Mouse (Mus musculus): ENCODE results near the gene Sorcs3.

DNA sequence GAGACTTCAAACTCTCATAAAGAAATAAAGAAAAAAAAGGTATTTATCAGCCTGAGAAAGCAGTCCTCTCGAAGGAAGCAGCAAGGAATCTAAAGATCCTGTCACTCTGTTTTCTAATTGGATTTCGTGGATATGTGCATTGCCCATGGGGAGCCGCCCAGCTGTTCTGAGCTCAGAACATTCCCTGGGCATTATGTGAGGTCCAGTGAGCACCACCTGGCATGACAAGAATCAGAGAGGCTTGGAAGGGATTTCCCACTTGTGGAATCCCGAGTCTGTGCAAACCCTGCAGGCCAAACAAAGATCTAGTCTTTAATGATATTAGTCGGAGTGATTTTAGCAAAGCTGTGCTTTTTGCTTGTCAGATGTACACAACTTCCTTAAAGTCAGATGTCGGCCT lies 598.7 kb downstream of the Sorcs3 start:
- TF ChIP-seq CTCF (IDR thresholded peaks at IDR 0.05; ENCODE audit: low read depth) = no peak
- no peak for TF ChIP-seq EP300 (IDR thresholded peaks at IDR 0.05; ENCODE audit: low read depth)
